Mouse (Mus musculus): Measurements from ENCODE around the gene Mcur1. TPM values are rescaled to one million over a fixed set of nuclear protein-coding genes. Genes with fewer than 3 reads are reported as not detected.

The Mcur1 gene
- polyA plus RNA-seq, 1 experiment from 2014 or later = 11.2 TPM

DNA sequence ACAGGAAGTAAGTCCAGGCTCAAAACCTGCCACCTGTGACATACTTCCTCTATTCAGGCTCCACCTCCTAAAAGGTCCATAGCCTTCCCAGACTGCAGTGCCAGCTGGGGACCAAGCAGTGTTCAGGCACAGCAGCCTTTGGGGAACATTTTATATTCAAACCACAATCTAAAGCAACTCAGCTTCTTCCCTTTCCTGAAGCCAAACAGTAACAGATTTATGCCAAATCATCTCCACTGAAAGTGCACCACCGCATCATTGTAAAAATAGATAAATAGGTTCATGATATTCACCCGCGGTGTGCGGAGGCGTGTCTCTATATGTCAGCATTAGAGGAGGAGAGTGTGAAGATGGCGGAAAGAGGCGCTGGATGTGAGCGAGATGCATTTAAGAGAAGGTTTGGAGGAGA is 45.0 kb downstream of the Mcur1 start:
- Histone ChIP-seq H3K27me3 (replicated peaks; ENCODE audit: control insufficient read depth, insufficient read depth, low read length) (no peaks in the 10 kb centered on the region), H3K4me3 (ENCODE audit: low read depth, low read length) (no peak overlapping the region), H3K4me1 (replicated peaks; ENCODE audit: control insufficient read depth, insufficient read depth, low read length) (no peaks in the 10 kb centered on the region), H3K4me2 (ENCODE audit: low read length) (no peak overlapping the region), H3K36me3 (ENCODE audit: control insufficient read depth, insufficient read depth, low read length) (no peaks in the 10 kb centered on the region), H3K9me3 (ENCODE audit: control insufficient read depth, low read length) (no peaks in the 10 kb centered on the region), H3K9ac (ENCODE audit: low read length) (no peak overlapping the region), H3K27ac (ENCODE audit: low read depth) (no peak overlapping the region)
- ATAC-seq (replicated peaks; ENCODE audit: low FRiP score, low TSS enrichment, low read depth) (no peak), DNase-seq (ENCODE audit: low spot score) (no peak)
- 68% methylated on average over 8 of the region's 8 CpGs for WGBS

DNA sequence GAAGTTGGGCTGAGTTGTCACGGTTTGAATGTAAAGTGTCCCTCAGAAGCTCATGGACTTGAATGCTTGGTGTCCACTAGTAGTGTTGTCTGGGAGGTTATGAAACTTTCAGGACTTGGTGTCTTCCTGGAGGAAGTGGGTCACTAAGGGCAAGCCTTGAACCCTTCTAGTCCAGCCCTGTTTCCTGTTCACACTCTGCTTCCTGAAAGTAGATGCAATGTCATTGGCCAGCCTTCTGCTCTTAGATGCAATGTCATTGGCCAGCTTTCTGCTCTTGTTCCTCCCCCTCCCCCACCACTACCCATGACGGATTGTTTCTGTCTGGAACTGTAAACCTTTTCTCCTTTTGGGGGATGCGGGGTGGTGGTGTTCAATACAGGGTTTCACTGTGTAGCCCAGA is 47.3 kb downstream of the Mcur1 start:
- no peak for ATAC-seq (replicated peaks; ENCODE audit: low FRiP score, low TSS enrichment, low read depth)
- 69% methylated on average over 3 of the region's 3 CpGs for WGBS
- H3K36me3 ChIP-seq (ENCODE audit: control insufficient read depth, insufficient read depth, low read length) = no peaks in the 10 kb centered on the region

DNA sequence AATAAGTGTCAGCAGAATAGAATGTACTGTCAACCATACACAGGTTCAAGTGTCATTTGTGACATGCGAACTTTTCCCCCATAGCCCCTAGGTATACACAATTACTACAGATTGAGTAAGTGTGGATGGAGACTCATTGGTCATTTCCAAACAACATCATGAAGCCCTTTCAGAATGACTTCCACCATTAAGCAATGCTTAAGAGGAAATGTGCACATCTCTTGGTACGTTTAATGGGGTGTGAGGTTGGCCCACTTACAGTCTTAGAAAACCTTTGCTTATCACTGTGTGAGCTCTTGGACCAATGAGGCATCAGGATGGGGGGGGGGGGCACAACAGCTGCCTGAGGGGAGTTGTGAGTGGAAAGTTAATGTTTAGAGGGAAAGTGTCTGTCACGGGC is 54.2 kb downstream of the Mcur1 start:
- no peak for DNase-seq (ENCODE audit: low spot score)
- Histone ChIP-seq H3K27me3 (replicated peaks; ENCODE audit: control insufficient read depth, insufficient read depth, low read length) (no peaks in the 10 kb centered on the region), H3K27ac (ENCODE audit: low read depth) (no peak overlapping the region), H3K4me3 (ENCODE audit: low read depth, low read length) (no peak overlapping the region), H3K9ac (ENCODE audit: low read length) (no peak overlapping the region), H3K9me3 (ENCODE audit: control insufficient read depth, low read length) (no peaks in the 10 kb centered on the region), H3K4me1 (replicated peaks; ENCODE audit: control insufficient read depth, insufficient read depth, low read length) (peaks cover 9% of the 10 kb centered on the region), H3K4me2 (ENCODE audit: low read length) (no peak overlapping the region), H3K36me3 (ENCODE audit: control insufficient read depth, insufficient read depth, low read length) (no peaks in the 10 kb centered on the region)
- 81% methylated on average over 3 of the region's 3 CpGs for WGBS
- no peak for ATAC-seq (replicated peaks; ENCODE audit: low FRiP score, low TSS enrichment, low read depth)

More for the DNA sequence above, 47.3 kb downstream of the Mcur1 start:
- DNase-seq (ENCODE audit: low spot score) = no peak
- Histone ChIP-seq H3K4me1 (replicated peaks; ENCODE audit: control insufficient read depth, insufficient read depth, low read length) (no peaks in the 10 kb centered on the region), H3K27ac (ENCODE audit: low read depth) (no peak overlapping the region), H3K4me3 (ENCODE audit: low read depth, low read length) (no peak overlapping the region), H3K27me3 (replicated peaks; ENCODE audit: control insufficient read depth, insufficient read depth, low read length) (no peaks in the 10 kb centered on the region), H3K9ac (ENCODE audit: low read length) (no peak overlapping the region), H3K9me3 (ENCODE audit: control insufficient read depth, low read length) (no peaks in the 10 kb centered on the region), H3K4me2 (ENCODE audit: low read length) (no peak overlapping the region)

DNA sequence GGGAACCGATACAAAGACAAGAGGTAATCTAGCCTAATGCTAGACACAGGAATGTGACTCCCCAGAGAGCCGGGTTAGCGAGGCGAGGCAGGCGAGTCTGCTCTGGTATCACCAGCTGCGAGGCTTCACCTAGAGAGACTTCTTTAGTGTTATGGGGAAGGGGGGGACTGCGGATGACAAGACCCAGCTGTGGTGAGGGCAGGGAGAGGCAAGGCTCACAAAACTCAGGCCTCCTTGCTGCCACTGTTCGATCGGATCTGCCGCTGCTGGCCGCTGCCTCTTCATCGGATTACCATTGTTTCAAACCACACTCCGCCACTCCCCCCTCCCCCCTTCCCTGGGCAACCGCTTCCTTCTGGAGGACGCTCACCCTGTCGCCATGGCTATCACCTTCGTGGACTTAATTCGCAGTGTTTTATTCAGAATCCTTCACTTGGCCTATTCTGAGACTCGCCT is 56.6 kb downstream of the Mcur1 start:
- ATAC-seq (replicated peaks; ENCODE audit: low FRiP score, low TSS enrichment, low read depth) = peak; percentile 86
- H3K9ac ChIP-seq (ENCODE audit: low read length) = peak overlapping the region; percentile 31; the same call in 1 of the 2 replicates

DNA sequence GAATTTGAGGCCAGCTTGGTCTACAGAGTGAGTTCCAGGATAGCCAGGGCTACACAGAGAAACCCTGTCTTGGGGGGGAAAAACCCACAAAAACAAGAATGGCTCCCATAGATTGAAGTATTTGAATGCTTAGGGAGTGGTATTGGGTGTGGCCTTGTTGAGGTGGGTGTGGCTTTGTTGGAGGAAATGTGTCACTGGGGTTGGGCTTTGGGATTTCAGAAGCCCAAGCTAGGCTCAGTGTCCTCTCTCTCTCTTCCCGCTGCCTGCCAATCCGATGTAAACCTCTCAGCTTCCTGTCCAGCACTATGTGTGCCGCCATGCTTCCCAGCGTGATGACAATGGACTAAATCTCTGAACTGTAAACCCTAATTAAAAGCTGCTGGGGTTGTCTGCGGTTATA is 58.4 kb downstream of the Mcur1 start:
- H3K27ac ChIP-seq (ENCODE audit: low read depth) = no peak overlapping the region
- H3K4me2 ChIP-seq (ENCODE audit: low read length) = no peak overlapping the region
- no peak for DNase-seq (ENCODE audit: low spot score)
- H3K4me3 ChIP-seq (ENCODE audit: low read depth, low read length) = no peak overlapping the region
- H3K36me3 ChIP-seq (ENCODE audit: control insufficient read depth, insufficient read depth, low read length) = no peaks in the 10 kb centered on the region
- ATAC-seq (replicated peaks; ENCODE audit: low FRiP score, low TSS enrichment, low read depth) = no peak
- H3K27me3 ChIP-seq (replicated peaks; ENCODE audit: control insufficient read depth, insufficient read depth, low read length) = no peaks in the 10 kb centered on the region
- H3K9ac ChIP-seq (ENCODE audit: low read length) = no peak overlapping the region
- peaks cover 9% of the 10 kb centered on the region for H3K4me1 ChIP-seq (replicated peaks; ENCODE audit: control insufficient read depth, insufficient read depth, low read length)
- whole genome bisulfite sequencing = 89% methylated on average over 5 of the region's 5 CpGs
- no peaks in the 10 kb centered on the region for H3K9me3 ChIP-seq (ENCODE audit: control insufficient read depth, low read length)

More for the DNA sequence above, 56.6 kb downstream of the Mcur1 start:
- Histone ChIP-seq H3K9me3 (ENCODE audit: control insufficient read depth, low read length) (no peaks in the 10 kb centered on the region), H3K27ac (ENCODE audit: low read depth) (peak overlapping the region; percentile 86), H3K27me3 (replicated peaks; ENCODE audit: control insufficient read depth, insufficient read depth, low read length) (no peaks in the 10 kb centered on the region), H3K4me3 (ENCODE audit: low read depth, low read length) (peak overlapping the region; percentile 21), H3K36me3 (ENCODE audit: control insufficient read depth, insufficient read depth, low read length) (no peaks in the 10 kb centered on the region), H3K4me2 (ENCODE audit: low read length) (peak overlapping the region; percentile 49), H3K4me1 (replicated peaks; ENCODE audit: control insufficient read depth, insufficient read depth, low read length) (peaks cover 9% of the 10 kb centered on the region)
- 2% methylated on average over 19 of the region's 19 CpGs for WGBS
- DNase-seq (ENCODE audit: low spot score) = peak; percentile 87

DNA sequence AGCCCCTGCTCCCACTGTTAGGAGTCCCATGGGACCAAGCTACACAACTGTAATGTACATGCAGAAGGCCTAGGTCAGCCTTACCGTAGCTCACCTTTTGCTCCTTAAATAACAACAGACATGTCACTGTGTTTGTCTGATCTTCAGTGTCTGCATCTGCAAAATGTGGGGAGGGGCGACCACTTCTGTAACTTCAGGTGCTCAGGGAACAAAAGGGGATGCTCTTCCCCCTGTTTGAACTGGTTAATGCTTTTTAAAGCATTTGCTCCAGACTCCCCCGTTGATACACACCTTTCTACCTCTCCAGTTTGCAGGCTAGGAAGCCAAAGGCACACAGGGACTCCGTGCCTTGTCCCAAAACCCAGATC is 59.5 kb downstream of the Mcur1 start:
- WGBS = 92% methylated on average over 4 of the region's 4 CpGs
- H3K9me3 ChIP-seq (ENCODE audit: control insufficient read depth, low read length) = no peaks in the 10 kb centered on the region
- ATAC-seq (replicated peaks; ENCODE audit: low FRiP score, low TSS enrichment, low read depth) = no peak

DNA sequence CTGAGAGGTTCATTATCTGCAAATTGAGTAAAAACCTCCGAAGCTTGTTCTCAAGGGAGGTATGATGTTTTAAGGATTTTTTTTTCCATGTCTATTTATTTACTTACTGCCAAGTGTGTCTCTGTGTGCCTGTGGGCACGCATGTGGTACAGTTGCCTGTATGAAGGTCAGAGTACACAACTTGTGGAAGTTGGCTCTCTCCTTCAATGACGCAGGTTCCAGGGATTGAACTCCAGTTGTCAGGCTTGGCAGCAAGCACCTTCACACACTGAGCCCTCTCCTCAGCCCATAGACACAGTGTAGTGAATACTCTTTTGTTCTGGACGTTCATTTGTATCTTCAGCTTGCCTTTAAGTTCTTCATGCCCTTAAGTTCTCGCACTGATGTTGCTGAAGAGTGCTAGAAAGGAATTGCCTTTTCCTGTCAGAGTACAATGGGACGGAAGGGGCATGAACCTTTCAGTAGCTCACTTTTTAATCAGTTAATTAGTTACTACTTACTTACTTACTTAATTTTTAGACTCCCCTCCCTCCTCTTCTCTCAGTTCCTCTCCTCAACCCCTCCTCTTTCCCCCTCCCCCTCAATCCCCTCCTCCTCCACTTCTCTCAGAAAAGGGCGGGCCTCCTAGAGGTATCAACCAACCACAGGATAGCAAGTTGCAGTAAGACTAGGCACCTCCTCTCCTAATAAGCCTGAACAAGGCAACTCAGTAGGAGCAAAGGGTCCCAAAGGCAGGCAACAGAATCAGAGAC is 60.1 kb downstream of the Mcur1 start:
- peaks cover 9% of the 10 kb centered on the region for H3K4me1 ChIP-seq (replicated peaks; ENCODE audit: control insufficient read depth, insufficient read depth, low read length)
- H3K9me3 ChIP-seq (ENCODE audit: control insufficient read depth, low read length) = no peaks in the 10 kb centered on the region
- H3K4me3 ChIP-seq (ENCODE audit: low read depth, low read length) = no peak overlapping the region
- no peaks in the 10 kb centered on the region for H3K36me3 ChIP-seq (ENCODE audit: control insufficient read depth, insufficient read depth, low read length)
- DNase-seq (ENCODE audit: low spot score) (no peak), ATAC-seq (replicated peaks; ENCODE audit: low FRiP score, low TSS enrichment, low read depth) (no peak)
- 73% methylated on average over 7 of the region's 7 CpGs for WGBS
- no peak overlapping the region for H3K9ac ChIP-seq (ENCODE audit: low read length)
- H3K4me2 ChIP-seq (ENCODE audit: low read length) = no peak overlapping the region
- H3K27ac ChIP-seq (ENCODE audit: low read depth) = no peak overlapping the region
- H3K27me3 ChIP-seq (replicated peaks; ENCODE audit: control insufficient read depth, insufficient read depth, low read length) = no peaks in the 10 kb centered on the region

More for the DNA sequence above, 59.5 kb downstream of the Mcur1 start:
- H3K36me3 ChIP-seq (ENCODE audit: control insufficient read depth, insufficient read depth, low read length) = no peaks in the 10 kb centered on the region
- H3K27me3 ChIP-seq (replicated peaks; ENCODE audit: control insufficient read depth, insufficient read depth, low read length) = no peaks in the 10 kb centered on the region
- H3K27ac ChIP-seq (ENCODE audit: low read depth) = no peak overlapping the region
- no peak for DNase-seq (ENCODE audit: low spot score)
- no peak overlapping the region for H3K4me3 ChIP-seq (ENCODE audit: low read depth, low read length)
- no peak overlapping the region for H3K4me2 ChIP-seq (ENCODE audit: low read length)
- H3K4me1 ChIP-seq (replicated peaks; ENCODE audit: control insufficient read depth, insufficient read depth, low read length) = peaks cover 9% of the 10 kb centered on the region
- H3K9ac ChIP-seq (ENCODE audit: low read length) = no peak overlapping the region

DNA sequence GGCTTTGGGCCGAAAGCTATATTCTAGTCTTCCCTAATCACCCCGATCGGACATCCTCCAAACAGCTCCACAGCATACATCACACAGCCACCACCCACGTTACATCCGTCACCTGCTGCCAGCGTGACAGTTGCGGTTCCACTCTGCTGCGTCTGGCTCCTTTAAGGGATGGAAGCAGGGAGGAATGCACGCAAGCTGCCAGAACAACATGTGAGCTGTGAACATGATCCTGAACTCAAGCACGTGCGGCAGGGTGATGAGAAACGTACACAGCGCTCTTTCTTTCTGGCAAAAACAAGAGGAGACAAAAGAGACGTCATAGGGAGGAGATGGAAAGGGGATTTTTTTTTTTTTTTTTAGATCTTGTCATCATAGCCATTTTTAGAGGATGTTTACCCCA is 61.1 kb downstream of the Mcur1 start:
- Histone ChIP-seq H3K9ac (ENCODE audit: low read length) (no peak overlapping the region), H3K27ac (ENCODE audit: low read depth) (no peak overlapping the region), H3K36me3 (ENCODE audit: control insufficient read depth, insufficient read depth, low read length) (no peaks in the 10 kb centered on the region), H3K27me3 (replicated peaks; ENCODE audit: control insufficient read depth, insufficient read depth, low read length) (no peaks in the 10 kb centered on the region), H3K4me1 (replicated peaks; ENCODE audit: control insufficient read depth, insufficient read depth, low read length) (peaks cover 4% of the 10 kb centered on the region), H3K9me3 (ENCODE audit: control insufficient read depth, low read length) (no peaks in the 10 kb centered on the region), H3K4me2 (ENCODE audit: low read length) (no peak overlapping the region), H3K4me3 (ENCODE audit: low read depth, low read length) (no peak overlapping the region)
- no peak for ATAC-seq (replicated peaks; ENCODE audit: low FRiP score, low TSS enrichment, low read depth)
- WGBS = 64% methylated on average over 14 of the region's 14 CpGs
- no peak for DNase-seq (ENCODE audit: low spot score)

DNA sequence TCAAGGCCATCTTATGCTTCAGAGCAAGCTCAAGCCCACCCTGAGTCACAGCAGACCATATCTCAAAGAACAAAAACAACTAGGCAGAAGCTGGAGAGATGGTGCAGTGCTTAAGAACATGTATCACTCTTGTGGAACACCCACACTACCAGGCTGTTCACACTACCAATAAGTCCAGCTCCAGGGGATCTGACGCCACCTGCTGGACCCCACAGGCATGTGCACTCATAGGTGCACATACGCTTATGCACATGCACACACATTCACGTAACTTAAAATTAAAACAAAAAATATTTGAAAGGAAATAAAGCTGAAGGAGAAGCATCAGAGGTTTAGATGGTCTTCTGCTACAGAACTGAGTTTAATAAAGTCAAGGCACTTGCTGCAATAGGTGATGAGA is 62.2 kb downstream of the Mcur1 start:
- H3K36me3 ChIP-seq (ENCODE audit: control insufficient read depth, insufficient read depth, low read length) = no peaks in the 10 kb centered on the region
- H3K9me3 ChIP-seq (ENCODE audit: control insufficient read depth, low read length) = no peaks in the 10 kb centered on the region
- no peak overlapping the region for H3K9ac ChIP-seq (ENCODE audit: low read length)
- 93% methylated on average over 3 of the region's 3 CpGs for WGBS
- no peak for ATAC-seq (replicated peaks; ENCODE audit: low FRiP score, low TSS enrichment, low read depth)
- no peak for DNase-seq (ENCODE audit: low spot score)
- H3K4me1 ChIP-seq (replicated peaks; ENCODE audit: control insufficient read depth, insufficient read depth, low read length) = no peaks in the 10 kb centered on the region; the same call in 1 of the 2 replicates
- H3K27me3 ChIP-seq (replicated peaks; ENCODE audit: control insufficient read depth, insufficient read depth, low read length) = no peaks in the 10 kb centered on the region
- H3K4me2 ChIP-seq (ENCODE audit: low read length) = no peak overlapping the region
- no peak overlapping the region for H3K27ac ChIP-seq (ENCODE audit: low read depth)
- H3K4me3 ChIP-seq (ENCODE audit: low read depth, low read length) = no peak overlapping the region
